Mouse (Mus musculus) limb, embryonic 15.5 days (tissue): Measurements from ENCODE around the gene Hdac7. TPM values are rescaled to one million over a fixed set of nuclear protein-coding genes. Genes with fewer than 3 reads are reported as not detected.

Experiments used
- ATAC-seq: fragments of 200-750 bp; cut with Nextera tagmentation; 2 replicates; pipeline ENCODE4 v1.8.0; 2017; ENCODE audit warnings: low read depth, moderate TSS enrichment; ENCODE audit not compliant: insufficient number of reproducible peaks, low FRiP score, low TSS enrichment
- H3K27ac ChIP-seq: fragments of 300-500 bp; sonication (generic); 2 replicates; pipeline ENCODE4 v1.5.1; 2015; ENCODE audit warnings: moderate library complexity, mild to moderate bottlenecking, inconsistent platforms
- H3K27me3 ChIP-seq: fragments of 300-500 bp; sonication (generic); 2 replicates; pipeline ENCODE4 v1.6.1; 2015; ENCODE audit warnings: inconsistent platforms
- H3K36me3 ChIP-seq: fragments of 300-500 bp; sonication (generic); 2 replicates; pipeline ENCODE4 v1.6.1; 2015; ENCODE audit warnings: inconsistent platforms
- H3K4me1 ChIP-seq: fragments of 300-500 bp; sonication (generic); 2 replicates; pipeline ENCODE4 v1.6.1; 2015; ENCODE audit warnings: inconsistent platforms
- H3K4me2 ChIP-seq: fragments of 300-500 bp; sonication (generic); 2 replicates; pipeline ENCODE4 v1.6.1; 2015; ENCODE audit warnings: mild to moderate bottlenecking, inconsistent platforms
- H3K4me3 ChIP-seq: fragments of 300-500 bp; sonication (generic); 2 replicates; pipeline ENCODE4 v1.5.1; 2015; ENCODE audit warnings: mild to moderate bottlenecking, inconsistent platforms
- H3K9ac ChIP-seq: fragments of 300-500 bp; sonication (generic); 2 replicates; pipeline ENCODE4 v1.6.1; 2015; ENCODE audit warnings: inconsistent platforms
- H3K9me3 ChIP-seq: fragments of 300-500 bp; sonication (generic); 2 replicates; pipeline ENCODE4 v1.6.1; 2016; ENCODE audit warnings: inconsistent platforms
- WGBS: fragments of 180-500 bp; shearing (Covaris S2); methylation state at CpG from one replicate; pipeline ENCODE4 v1.1.7; 2015; 5-methylcytosine and 5-hydroxymethylcytosine counted together
- polyA plus RNA-seq: library from polyadenylated mRNA; unstranded; fragments of >200 nt; fragmentation: Nextera tagmentation; extraction: Ambion mirVana; gene quantifications from 2 replicates; pipeline ENCODE4 v1.2.1, GENCODE M21; 2015

The Hdac7 gene
- polyA plus RNA-seq, 1 experiment from 2014 or later: 34.1 TPM

DNA sequence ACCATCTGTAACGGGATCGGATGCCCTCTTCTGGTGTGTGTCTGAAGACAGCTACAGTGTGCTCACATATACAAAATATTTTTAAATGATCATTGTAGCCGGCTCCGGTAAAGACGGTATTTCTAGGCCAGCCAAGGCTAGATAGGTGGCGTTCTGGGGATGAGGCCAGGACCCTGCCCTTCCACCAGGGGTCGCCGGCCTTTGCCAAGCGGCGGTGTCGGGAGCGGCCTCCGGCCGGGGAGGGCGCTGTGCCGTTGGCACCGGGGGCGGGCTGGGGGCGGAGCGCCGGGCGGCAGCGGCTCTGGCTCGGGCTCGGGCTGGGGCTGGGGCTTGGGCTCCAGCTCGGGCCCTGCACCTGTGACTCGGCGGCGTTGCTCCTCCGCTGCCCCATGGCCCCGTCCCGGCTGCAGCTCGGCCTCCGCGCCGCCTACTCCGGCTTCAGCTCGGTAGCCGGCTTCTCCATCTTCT lies 60.2 kb downstream of the Hdac7 start:
- Histone ChIP-seq H3K27ac (peak overlapping the region; percentile 22; the same call in 1 of the 2 replicates), H3K4me2 (peak overlapping the region; percentile 91), H3K4me1 (peaks cover 70% of the 10 kb centered on the region), H3K36me3 (peaks cover 3% of the 10 kb centered on the region; the same call in 1 of the 2 replicates), H3K9ac (peak overlapping the region; percentile 78), H3K9me3 (no peaks in the 10 kb centered on the region), H3K27me3 (no peaks in the 10 kb centered on the region; the same call in 1 of the 2 replicates), H3K4me3 (peak overlapping the region; percentile 70)
- ATAC-seq: peak; percentile 56
- WGBS: 4% methylated on average over 35 of the region's 39 CpGs

DNA sequence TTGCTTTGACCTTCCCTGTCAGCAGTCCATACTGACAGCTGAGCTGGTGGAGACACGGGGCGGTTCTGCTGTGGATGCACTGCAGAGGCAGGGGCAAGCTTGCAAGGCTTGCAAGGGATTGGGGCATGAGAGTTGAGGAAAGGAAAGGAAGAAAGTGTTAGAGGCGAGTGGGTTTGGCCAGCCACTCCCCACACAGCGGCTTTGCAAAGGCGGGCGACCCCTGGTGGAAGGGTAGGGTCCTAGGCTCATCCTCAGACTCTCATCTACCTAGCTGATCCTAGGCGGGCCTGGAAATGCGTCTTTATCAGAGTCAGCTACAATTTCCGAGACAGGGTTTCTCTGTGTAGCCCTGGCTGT lies 61.6 kb downstream of the Hdac7 start:
- Histone ChIP-seq H3K4me2 (peak overlapping the region; percentile 43), H3K27me3 (no peaks in the 10 kb centered on the region), H3K36me3 (no peaks in the 10 kb centered on the region), H3K4me1 (peaks cover 70% of the 10 kb centered on the region), H3K9ac (no peak overlapping the region), H3K4me3 (peak overlapping the region; percentile 18), H3K27ac (peak overlapping the region; percentile 84), H3K9me3 (no peaks in the 10 kb centered on the region)
- ATAC-seq: no peak; the same call in 1 of the 2 replicates
- WGBS: 9% methylated on average over 9 of the region's 9 CpGs

DNA sequence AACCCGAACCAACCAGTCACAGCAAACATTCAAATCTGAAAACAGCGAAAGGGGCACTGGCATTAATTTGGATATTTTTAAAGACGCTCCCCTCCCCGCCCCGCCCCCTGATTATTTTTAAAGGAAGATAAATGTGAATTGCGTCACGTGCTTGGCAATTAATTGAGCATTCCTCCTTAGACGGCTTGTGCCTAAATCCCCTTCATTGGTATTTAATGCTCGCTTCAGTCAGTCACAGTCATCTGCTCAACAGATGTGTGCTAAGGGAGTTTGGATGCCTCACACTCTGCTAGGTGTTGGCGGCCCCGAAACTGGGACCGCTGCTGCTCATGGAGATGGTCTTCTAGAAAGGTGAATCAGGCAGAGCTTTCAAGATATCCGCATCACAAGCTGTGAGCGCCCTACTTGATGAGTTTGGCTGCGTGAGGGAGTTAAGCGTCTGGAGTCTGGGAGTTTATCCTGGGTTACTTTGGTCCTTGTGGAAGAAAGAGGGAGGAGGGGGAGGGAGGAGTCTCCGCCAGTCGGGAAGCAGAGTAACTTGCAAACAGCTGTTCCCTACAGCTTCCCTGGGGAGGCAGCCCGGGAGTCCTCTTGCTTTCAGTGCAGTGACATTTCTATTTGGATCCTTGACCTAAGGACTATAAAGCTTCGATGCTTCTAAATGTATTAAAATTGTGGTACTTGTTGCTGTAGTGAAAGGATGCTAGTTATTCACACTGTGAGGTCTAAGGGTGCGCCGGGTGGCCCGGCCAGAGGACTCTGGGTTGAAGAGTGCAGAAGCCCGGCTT lies 62.1 kb downstream of the Hdac7 start:
- 4% methylated on average over 24 of the region's 24 CpGs for WGBS
- no peak overlapping the region for H3K9ac ChIP-seq
- peak overlapping the region; percentile 18 for H3K4me3 ChIP-seq

DNA sequence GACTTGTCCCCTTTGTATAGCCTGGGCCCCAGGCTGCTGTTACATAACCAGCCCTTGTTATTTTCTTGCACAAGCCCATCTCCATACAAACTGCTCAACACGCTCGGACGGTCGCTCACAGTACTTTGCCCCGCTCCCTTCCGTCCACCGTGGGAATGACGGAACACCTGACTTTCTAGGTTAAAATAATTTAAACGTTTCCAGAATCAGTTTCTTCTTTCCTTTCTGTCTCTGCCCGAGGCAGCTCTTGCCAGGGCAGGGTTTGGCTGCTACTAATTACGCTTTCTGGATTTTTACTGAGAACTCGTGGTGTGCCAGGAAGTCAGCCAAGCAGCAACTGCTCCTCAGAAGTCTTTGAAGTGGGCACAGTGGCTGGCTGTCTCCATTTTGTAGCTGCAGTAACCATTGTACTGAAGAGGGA lies 63.7 kb downstream of the Hdac7 start:
- 0 out of 2 replicates have a peak overlapping the region, but pooled peaks have one; percentile 15 for H3K4me2 ChIP-seq
- no peaks in the 10 kb centered on the region for H3K36me3 ChIP-seq
- H3K27ac ChIP-seq: peak overlapping the region; percentile 51
- H3K9me3 ChIP-seq: no peaks in the 10 kb centered on the region
- H3K9ac ChIP-seq: no peak overlapping the region
- H3K4me3 ChIP-seq: no peak overlapping the region
- WGBS: 14% methylated on average over 12 of the region's 12 CpGs
- peaks cover 53% of the 10 kb centered on the region for H3K4me1 ChIP-seq
- no peaks in the 10 kb centered on the region for H3K27me3 ChIP-seq
- no peak for ATAC-seq

More for the DNA sequence above, 62.1 kb downstream of the Hdac7 start:
- peak overlapping the region; percentile 43 for H3K4me2 ChIP-seq
- no peaks in the 10 kb centered on the region for H3K9me3 ChIP-seq
- no peaks in the 10 kb centered on the region for H3K27me3 ChIP-seq
- peak overlapping the region; percentile 84 for H3K27ac ChIP-seq
- no peaks in the 10 kb centered on the region for H3K36me3 ChIP-seq
- ATAC-seq: no peak
- peaks cover 65% of the 10 kb centered on the region for H3K4me1 ChIP-seq

DNA sequence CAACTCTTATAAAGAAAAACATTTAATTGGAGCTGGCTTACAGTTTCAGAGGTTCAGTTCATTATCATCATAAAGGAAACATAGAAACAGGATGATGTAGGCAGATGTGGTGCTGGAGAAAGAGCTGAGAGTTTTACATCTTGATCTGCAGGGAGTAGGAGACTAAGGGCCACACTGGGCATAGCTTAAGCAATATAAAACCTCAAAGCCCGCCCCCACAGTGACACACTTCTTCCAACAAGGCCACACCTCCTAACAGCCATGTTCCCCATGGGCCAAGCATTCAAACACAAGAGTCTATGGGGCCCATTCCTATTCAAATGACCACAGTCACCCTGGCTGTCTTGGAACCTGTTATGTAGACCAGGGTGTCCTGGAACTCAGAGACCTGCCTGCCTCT lies 64.7 kb downstream of the Hdac7 start:
- ATAC-seq: no peak
- H3K4me2 ChIP-seq: no peak overlapping the region
- peak overlapping the region; percentile 51 for H3K27ac ChIP-seq
- peaks cover 51% of the 10 kb centered on the region for H3K4me1 ChIP-seq
- H3K9me3 ChIP-seq: no peaks in the 10 kb centered on the region
- H3K4me3 ChIP-seq: no peak overlapping the region
- H3K9ac ChIP-seq: no peak overlapping the region
- no peaks in the 10 kb centered on the region for H3K36me3 ChIP-seq
- H3K27me3 ChIP-seq: no peaks in the 10 kb centered on the region
- WGBS: 76% methylated on average over 1 of the region's 1 CpGs

DNA sequence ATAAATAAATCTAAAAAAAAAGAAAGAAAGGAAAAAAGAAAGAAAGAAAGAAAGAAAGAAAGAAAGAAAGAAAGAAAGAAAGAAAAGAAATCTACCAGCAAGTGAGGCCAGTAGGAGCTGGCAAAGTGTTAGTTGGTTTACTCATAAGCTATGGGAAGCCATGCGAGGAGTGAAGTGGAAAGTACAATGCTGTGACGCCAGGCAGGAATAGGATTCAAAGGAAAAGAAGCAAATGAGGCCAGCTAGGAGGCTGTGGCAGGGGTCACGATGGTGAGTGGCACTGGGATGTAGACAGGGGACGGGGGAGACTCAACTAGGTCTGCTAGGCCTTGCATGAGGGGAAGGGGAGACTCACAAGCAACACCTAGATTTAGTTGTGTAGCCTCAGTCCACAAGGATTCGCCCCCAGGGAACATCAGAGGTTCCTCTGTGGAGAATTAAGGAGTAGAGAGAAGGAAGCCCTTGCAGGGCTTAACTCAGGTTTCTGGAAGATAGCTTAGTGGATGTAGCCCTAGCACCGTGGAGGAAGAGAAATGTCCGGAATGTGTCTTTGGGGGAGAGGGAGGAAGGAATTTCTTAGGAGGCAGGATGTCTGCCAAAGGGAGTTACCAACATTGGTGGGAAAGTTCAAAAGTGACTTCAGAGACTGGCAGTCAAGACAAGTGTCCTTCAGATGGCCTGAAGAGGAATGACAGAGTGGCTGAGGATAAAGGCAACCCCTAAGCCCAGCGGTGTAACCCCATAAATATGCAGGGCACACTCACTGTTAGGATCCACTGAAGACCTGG lies 65.8 kb downstream of the Hdac7 start, which contains the start of gene Slc48a1:
Gene Slc48a1, plus strand, starts transcription at position 210 of the 788 bp plus-strand sequence.
- Histone ChIP-seq H3K27me3 (no peaks in the 10 kb centered on the region), H3K9me3 (no peaks in the 10 kb centered on the region), H3K4me2 (no peak within 1 kb of the TSS), H3K4me3 (no peak within 1 kb of the TSS), H3K9ac (no peak within 1 kb of the TSS), H3K27ac (no peak within 1 kb of the TSS), H3K4me1 (peaks cover 52% of the 10 kb centered on the region), H3K36me3 (no peaks in the 10 kb centered on the region)
- 67% methylated on average over 8 of the region's 8 CpGs for WGBS
- ATAC-seq: no peak

DNA sequence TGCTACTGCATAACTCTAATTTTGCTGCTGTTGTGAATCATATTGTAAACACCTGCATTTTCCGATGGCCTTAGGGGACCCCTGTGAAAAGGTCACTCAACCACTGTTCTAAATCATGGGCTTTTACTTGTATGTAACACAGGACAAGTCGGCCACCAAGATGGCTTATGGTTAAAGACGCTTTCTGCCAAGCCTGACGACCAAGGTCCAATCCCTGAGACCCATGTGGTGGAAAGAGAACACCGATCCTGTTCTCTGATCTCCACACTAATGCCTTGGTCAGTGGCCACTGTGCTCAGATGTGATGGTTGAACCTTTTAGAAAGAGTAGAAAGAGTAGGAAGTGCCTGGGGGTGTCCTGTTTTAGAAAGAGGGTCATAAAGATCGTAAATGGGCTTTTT lies 67.4 kb downstream of the Hdac7 start:
- Histone ChIP-seq H3K27me3 (no peaks in the 10 kb centered on the region), H3K4me2 (no peak overlapping the region), H3K36me3 (no peaks in the 10 kb centered on the region), H3K9ac (no peak overlapping the region), H3K4me3 (no peak overlapping the region), H3K27ac (no peak overlapping the region), H3K4me1 (peaks cover 55% of the 10 kb centered on the region), H3K9me3 (no peaks in the 10 kb centered on the region)
- 68% methylated on average over 6 of the region's 6 CpGs for WGBS
- no peak for ATAC-seq

DNA sequence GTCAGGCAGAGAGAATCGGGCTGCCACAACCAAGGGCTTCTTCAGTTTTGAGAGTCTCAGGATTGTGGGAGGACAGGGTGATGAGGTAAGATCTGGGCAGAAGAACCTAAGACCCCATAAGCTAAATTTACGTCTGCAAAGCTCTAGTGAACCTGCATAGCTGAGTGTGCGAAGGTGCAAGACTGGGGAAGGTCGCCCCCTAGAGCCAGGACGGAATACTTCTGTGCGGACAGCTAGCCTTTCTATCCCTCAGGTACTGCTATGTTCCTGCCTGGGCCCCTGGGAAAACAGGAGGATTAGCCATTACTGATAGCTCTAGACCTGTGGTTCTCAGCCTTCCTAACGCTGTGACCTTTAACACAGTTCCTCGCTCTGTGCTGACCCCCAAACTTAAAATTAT lies 67.8 kb downstream of the Hdac7 start:
- Histone ChIP-seq H3K36me3 (no peaks in the 10 kb centered on the region), H3K27ac (no peak overlapping the region), H3K4me3 (no peak overlapping the region), H3K4me2 (no peak overlapping the region), H3K4me1 (peaks cover 52% of the 10 kb centered on the region), H3K27me3 (no peaks in the 10 kb centered on the region), H3K9ac (no peak overlapping the region), H3K9me3 (no peaks in the 10 kb centered on the region)
- no peak for ATAC-seq
- 13% methylated on average over 8 of the region's 8 CpGs for WGBS

DNA sequence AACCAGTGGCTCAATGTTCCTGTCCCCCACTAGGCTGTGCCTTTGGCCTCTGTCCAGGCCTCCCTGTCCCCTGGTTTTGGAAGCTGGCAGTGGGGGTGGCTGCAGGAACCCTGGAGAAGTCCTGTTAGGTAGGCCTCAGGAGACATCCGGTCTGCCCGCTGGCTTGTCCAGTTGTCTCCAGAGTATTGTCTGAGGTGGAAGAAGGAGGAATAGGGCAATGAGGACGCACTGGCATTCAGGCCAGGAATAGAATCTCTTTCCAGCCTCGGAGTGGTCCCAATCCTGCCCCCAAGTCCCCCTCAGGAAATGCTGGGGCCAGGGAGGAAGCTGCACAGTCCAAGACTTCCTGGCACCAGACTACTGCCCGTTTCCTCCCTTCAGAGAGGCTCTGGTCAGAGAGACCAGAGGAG lies 70.3 kb downstream of the Hdac7 start:
- H3K27me3 ChIP-seq: no peaks in the 10 kb centered on the region
- H3K27ac ChIP-seq: peak overlapping the region; percentile 75
- peaks cover 39% of the 10 kb centered on the region for H3K4me1 ChIP-seq
- 60% methylated on average over 5 of the region's 5 CpGs for WGBS
- no peak overlapping the region for H3K4me3 ChIP-seq
- no peaks in the 10 kb centered on the region for H3K36me3 ChIP-seq
- 0 out of 2 replicates have a peak, but pooled peaks have one; percentile 21 for ATAC-seq
- H3K9me3 ChIP-seq: no peaks in the 10 kb centered on the region
- H3K4me2 ChIP-seq: no peak overlapping the region
- H3K9ac ChIP-seq: no peak overlapping the region

DNA sequence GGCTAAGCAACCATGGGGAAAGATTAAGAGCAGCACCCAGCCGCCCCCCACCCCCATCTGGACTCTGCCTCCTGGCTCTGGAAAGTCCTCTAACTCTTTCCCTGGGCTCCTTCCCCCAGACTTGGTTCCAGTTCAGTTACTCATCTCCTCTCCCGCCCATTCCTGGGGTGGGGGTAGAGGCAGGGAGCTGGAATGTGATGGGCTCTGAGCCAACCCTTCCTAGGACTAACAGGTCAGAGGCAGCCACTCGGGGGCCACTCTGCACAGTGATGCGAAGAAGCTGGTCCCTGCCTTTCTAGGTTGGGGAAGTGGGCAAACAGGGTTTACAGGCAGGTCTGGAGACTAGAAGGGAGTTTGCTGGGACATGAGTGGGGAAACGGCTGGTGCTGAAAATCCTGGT lies 71.2 kb downstream of the Hdac7 start:
- Histone ChIP-seq H3K9ac (no peak overlapping the region), H3K27ac (peak overlapping the region; percentile 75), H3K4me2 (peak overlapping the region; percentile 5; the same call in 1 of the 2 replicates), H3K36me3 (no peaks in the 10 kb centered on the region), H3K9me3 (no peaks in the 10 kb centered on the region), H3K4me3 (no peak overlapping the region), H3K27me3 (no peaks in the 10 kb centered on the region), H3K4me1 (peaks cover 42% of the 10 kb centered on the region)
- 20% methylated on average over 5 of the region's 5 CpGs for WGBS
- 0 out of 2 replicates have a peak, but pooled peaks have one; percentile 41 for ATAC-seq

DNA sequence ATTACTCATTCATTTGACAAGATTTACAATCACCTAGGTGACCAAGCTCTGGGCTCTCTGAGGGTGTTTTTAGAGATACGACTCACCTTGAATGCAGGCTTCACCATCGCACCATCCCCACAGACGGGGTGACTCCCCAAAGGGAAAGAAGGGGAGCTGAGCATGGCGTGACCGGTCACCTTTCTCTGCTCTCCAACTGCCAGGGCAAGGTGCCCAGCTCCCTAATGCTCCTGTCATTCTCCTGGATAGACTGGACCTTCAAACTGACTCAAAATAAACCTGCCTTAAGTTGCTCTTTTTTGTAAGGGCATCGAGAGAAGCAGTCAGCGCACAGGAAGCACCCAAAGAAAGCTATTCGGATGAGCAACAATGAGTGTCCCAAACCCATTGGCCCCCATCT lies 74.0 kb downstream of the Hdac7 start:
- Histone ChIP-seq H3K9ac (no peak overlapping the region), H3K36me3 (no peaks in the 10 kb centered on the region), H3K9me3 (no peaks in the 10 kb centered on the region), H3K27me3 (0 out of 2 replicates have a peak, but pooled peaks cover 5% of the 10 kb centered on the region), H3K4me3 (no peak overlapping the region), H3K27ac (no peak overlapping the region), H3K4me1 (peaks cover 68% of the 10 kb centered on the region), H3K4me2 (no peak overlapping the region)
- no peak for ATAC-seq
- WGBS: 91% methylated on average over 8 of the region's 8 CpGs

DNA sequence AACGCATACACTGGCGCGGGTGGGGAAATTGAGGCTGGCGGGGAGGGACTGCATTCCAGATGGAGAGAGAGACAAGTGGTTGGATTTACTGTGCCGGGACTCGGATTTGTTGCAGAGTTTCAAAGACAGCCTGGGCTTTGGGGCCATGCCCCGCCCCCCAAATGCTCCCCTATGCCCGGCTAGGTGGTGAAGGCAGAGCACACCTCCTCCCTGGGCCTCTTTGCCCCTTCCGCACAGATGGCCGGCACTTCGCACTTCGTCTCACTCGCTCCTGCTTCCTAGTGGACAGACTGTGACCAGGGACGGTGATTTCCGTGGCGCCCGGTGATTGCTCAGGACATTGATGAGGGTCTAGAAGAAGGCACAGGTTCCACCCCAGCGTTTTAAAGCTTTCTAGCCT lies 76.1 kb downstream of the Hdac7 start:
- no peaks in the 10 kb centered on the region for H3K36me3 ChIP-seq
- peak overlapping the region; percentile 78 for H3K27ac ChIP-seq
- no peak for ATAC-seq
- H3K4me2 ChIP-seq: peak overlapping the region; percentile 73
- no peaks in the 10 kb centered on the region for H3K9me3 ChIP-seq
- H3K4me1 ChIP-seq: peaks cover 60% of the 10 kb centered on the region
- H3K4me3 ChIP-seq: peak overlapping the region; percentile 52
- 0 out of 2 replicates have a peak, but pooled peaks cover 5% of the 10 kb centered on the region for H3K27me3 ChIP-seq
- WGBS: 2% methylated on average over 18 of the region's 18 CpGs
- H3K9ac ChIP-seq: peak overlapping the region; percentile 39
